9 mouse cellular contexts compared by ENCODE assay signal in the genomic region with DNA sequence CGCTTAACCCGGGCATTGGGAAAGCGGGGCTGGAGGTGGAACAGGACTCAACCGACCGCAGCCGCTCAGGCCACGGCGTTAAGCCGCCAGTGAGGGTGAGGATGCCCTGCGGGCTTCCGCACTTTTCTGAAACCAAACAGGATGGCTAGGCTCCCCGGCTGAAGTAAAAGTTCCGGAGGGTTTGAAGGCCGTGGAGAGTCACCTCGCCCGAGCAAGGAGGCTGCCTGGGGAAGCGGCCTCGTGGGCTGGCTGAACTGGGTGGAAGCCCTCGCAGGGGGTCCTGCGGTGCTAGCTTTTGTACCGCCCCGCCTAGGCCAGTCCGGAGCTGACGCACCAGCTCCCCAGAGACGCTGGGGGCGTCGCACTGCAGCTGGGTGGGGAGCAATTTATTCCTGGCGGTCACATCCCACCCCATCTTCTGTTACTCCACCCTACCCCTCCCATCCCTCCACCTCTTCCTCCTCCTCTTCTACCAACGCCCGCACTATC.
DNase-seq lines count a peak whose midpoint lies in the region; ATAC-seq and TF ChIP-seq lines count a peak whose summit lies in the region.
"Had no signal": no experiment of that assay in that cellular context is flagged by ENCODE, and none has a peak within 500 bp of the region (broad histone marks: within the 10 kb centered on the region; RNA-seq: fewer than 3 reads in every experiment).

No protein-coding gene starts in this region.

- H3K9me3 ChIP-seq in ES-E14 (ENCODE audit: control insufficient read depth, insufficient read depth, low read depth, low read length) = no peaks in the 10 kb centered on the region
- no peaks in the 10 kb centered on the region for H3K9me3 ChIP-seq in forebrain, embryonic 11.5 days (ENCODE audit: control insufficient read depth, low read length)
- no peaks in the 10 kb centered on the region for H3K9me3 ChIP-seq in midbrain, embryonic 14.5 days (ENCODE audit: control insufficient read depth, low read length)
- no peaks in the 10 kb centered on the region for H3K9me3 ChIP-seq in liver, postnatal 0 days (ENCODE audit: low read length)

- H3K27ac ChIP-seq in ES-E14 (ENCODE audit: insufficient read depth, low read depth, low read length, poor library complexity, severe bottlenecking) = no peak overlapping the region
- H3K27ac ChIP-seq in forebrain, embryonic 11.5 days (ENCODE audit: low read depth, low read length) = peak overlapping the region; percentile 100
- peak overlapping the region; percentile 100 for H3K27ac ChIP-seq in midbrain, embryonic 14.5 days (replicated peaks; ENCODE audit: low read depth, low read length)
- H3K27ac ChIP-seq in liver, postnatal 0 days (ENCODE audit: low read depth) = no peak overlapping the region

- peak overlapping the region; percentile 28 to 59 for H3K4me3 ChIP-seq in ES-E14 (ENCODE audit: insufficient read depth in 1 of 2, low read depth in 1 of 2, low read length in 2 of 2, poor library complexity in 1 of 2, severe bottlenecking in 1 of 2)
- peak overlapping the region; percentile 85 for H3K4me3 ChIP-seq in forebrain, embryonic 11.5 days (ENCODE audit: low read depth, low read length)
- peak overlapping the region; percentile 86 for H3K4me3 ChIP-seq in midbrain, embryonic 14.5 days (replicated peaks; ENCODE audit: low read depth, low read length)
- no peak overlapping the region for H3K4me3 ChIP-seq in liver, postnatal 0 days (ENCODE audit: low read depth, low read length)
- H3K4me3 ChIP-seq: erythroblast, embryonic 14.5 days had no signal

- no peak for TF ChIP-seq EP300 in liver, postnatal 0 days (IDR thresholded peaks at IDR 0.05; ENCODE audit: low read depth)

- H3K27me3 ChIP-seq in forebrain, embryonic 11.5 days (ENCODE audit: control insufficient read depth, insufficient read depth, low read length) = peaks cover 5% of the 10 kb centered on the region; the same call in 1 of the 2 replicates
- H3K27me3 ChIP-seq in midbrain, embryonic 14.5 days (ENCODE audit: control insufficient read depth, insufficient read depth, low read length) = peaks cover 20% of the 10 kb centered on the region
- peaks cover 97% of the 10 kb centered on the region for H3K27me3 ChIP-seq in liver, postnatal 0 days (ENCODE audit: insufficient read depth, low read length)

- peak; percentile 85 for ATAC-seq in forebrain, embryonic 11.5 days (replicated peaks; ENCODE audit: low FRiP score)
- ATAC-seq in midbrain, embryonic 14.5 days (ENCODE audit: low FRiP score, low TSS enrichment) = peak; percentile 84
- ATAC-seq in liver, postnatal 0 days = no peak

- H3K4me2 ChIP-seq in forebrain, embryonic 11.5 days (ENCODE audit: low read depth, low read length, severe bottlenecking) = peak overlapping the region; percentile 75
- peak overlapping the region; percentile 86 for H3K4me2 ChIP-seq in midbrain, embryonic 14.5 days (ENCODE audit: low read length)
- H3K4me2 ChIP-seq in liver, postnatal 0 days (ENCODE audit: low read depth, low read length) = no peak overlapping the region

- H3K9ac ChIP-seq in ES-E14 (ENCODE audit: insufficient read depth, low read depth, low read length, poor library complexity, severe bottlenecking) = no peak overlapping the region
- H3K9ac ChIP-seq in forebrain, embryonic 11.5 days (ENCODE audit: low read length) = peak overlapping the region; percentile 100
- H3K9ac ChIP-seq in midbrain, embryonic 14.5 days (replicated peaks; ENCODE audit: low read length) = peak overlapping the region; percentile 95
- H3K9ac ChIP-seq in liver, postnatal 0 days (replicated peaks) = no peak overlapping the region

- no peak for DNase-seq in ES-E14 (ENCODE audit: low read depth, low spot score)
- peak; percentile 97 for DNase-seq in brain, embryonic 14.5 days (ENCODE audit: low read depth)
- DNase-seq in forebrain, embryonic 11.5 days (ENCODE audit: low spot score) = peak; percentile 92
- peak; percentile 81 to 84 for DNase-seq in layer of hippocampus, adult 8-10 months (ENCODE audit: low spot score in 2 of 2)
- peak; percentile 93 for DNase-seq in midbrain, embryonic 14.5 days
- no peak for DNase-seq in spleen, adult 12 weeks (ENCODE audit: low spot score)
- no peak for DNase-seq in lung, postnatal 4 days
- DNase-seq in liver, postnatal 0 days = no peak

- WGBS in forebrain, embryonic 11.5 days = under 1% methylated on average over 28 of the region's 30 CpGs
- WGBS in midbrain, embryonic 14.5 days = 1% methylated on average over 30 of the region's 30 CpGs
- WGBS in liver, postnatal 0 days (ENCODE audit: insufficient replicate concordance) = 3% methylated on average over 30 of the region's 30 CpGs

- H3K4me1 ChIP-seq in ES-E14 (ENCODE audit: control insufficient read depth in 2 of 2, insufficient read depth in 2 of 2, low read length in 2 of 2, poor library complexity in 1 of 2) = no peaks in the 10 kb centered on the region
- no peaks in the 10 kb centered on the region for H3K4me1 ChIP-seq in forebrain, embryonic 11.5 days (replicated peaks; ENCODE audit: control insufficient read depth, insufficient read depth, low read length)
- H3K4me1 ChIP-seq in midbrain, embryonic 14.5 days (ENCODE audit: control insufficient read depth, insufficient read depth, low read length) = peaks cover 11% of the 10 kb centered on the region; the same call in 1 of the 2 replicates
- H3K4me1 ChIP-seq in liver, postnatal 0 days (ENCODE audit: insufficient read depth) = no peaks in the 10 kb centered on the region

- TF ChIP-seq POLR2A in brain, embryonic 14.5 days (IDR thresholded peaks at IDR 0.05; ENCODE audit: borderline replicate concordance, extremely low read depth, insufficient read depth, insufficient read length, poor library complexity, severe bottlenecking) = peak; percentile 48; the same call in 1 of the 2 replicates

- in situ Hi-C loops in ES-E14 (cut with MboI; ENCODE audit: low sequenced_read_pairs in 2 of 2, unreplicated experiment in 2 of 2) = loop anchor here in 1 of 2 experiments (25.0 kb wide), 1 partner anchor 1041 kb away; no protein-coding TSS in a partner anchor

- peak; percentile 33; the same call in 1 of the 2 replicates for TF ChIP-seq CTCF in brain, embryonic 14.5 days (IDR thresholded peaks at IDR 0.05; ENCODE audit: borderline replicate concordance, extremely low read depth, insufficient read depth, insufficient read length)
- no peak for TF ChIP-seq CTCF in liver, postnatal 0 days (IDR thresholded peaks at IDR 0.05; ENCODE audit: low read depth)

- H3K36me3 ChIP-seq in ES-E14 (ENCODE audit: control insufficient read depth, insufficient read depth, low read length, poor library complexity, severe bottlenecking) = no peaks in the 10 kb centered on the region
- H3K36me3 ChIP-seq in forebrain, embryonic 11.5 days (ENCODE audit: control insufficient read depth, insufficient read depth, low read length) = no peaks in the 10 kb centered on the region
- H3K36me3 ChIP-seq in midbrain, embryonic 14.5 days (ENCODE audit: control insufficient read depth, insufficient read depth, low read length) = no peaks in the 10 kb centered on the region
- no peaks in the 10 kb centered on the region for H3K36me3 ChIP-seq in liver, postnatal 0 days (replicated peaks; ENCODE audit: insufficient read depth, low read length)

TF ChIP-seq in ES-E14, 5 proteins besides CTCF, POLR2A, EP300 and RAD21:
- TF ChIP-seq ZNF384 (IDR thresholded peaks at IDR 0.05; ENCODE audit: low read depth, low read length) (no peak), MAFK (IDR thresholded peaks at IDR 0.05; ENCODE audit: insufficient read depth, low read depth, low read length) (no peak), CHD2 (IDR thresholded peaks at IDR 0.05; ENCODE audit: low read depth, low read length) (no peak), HCFC1 (IDR thresholded peaks at IDR 0.05; ENCODE audit: borderline replicate concordance, insufficient read depth, low read length) (no peak), ZC3H11A (IDR thresholded peaks at IDR 0.05; ENCODE audit: borderline replicate concordance, low read depth, low read length) (no peak)
TF ChIP-seq in ES-E14: peak in this region for 0.

Comparison
In these comparisons a context has a peak if more than half of its experiments do, and no peak if none do; other contexts are left out.
1. DNase-seq: peak in brain, embryonic 14.5 days (single experiment), forebrain, embryonic 11.5 days (single experiment), layer of hippocampus, adult 8-10 months (2 of 2) and midbrain, embryonic 14.5 days (single experiment); none in ES-E14 (single experiment), spleen, adult 12 weeks (single experiment), lung, postnatal 4 days (0 of 2) and liver, postnatal 0 days (single experiment).
2. H3K27ac ChIP-seq: peak in forebrain, embryonic 11.5 days (single experiment) and midbrain, embryonic 14.5 days (single experiment); none in ES-E14 (single experiment) and liver, postnatal 0 days (single experiment).
3. H3K9ac ChIP-seq: peak in forebrain, embryonic 11.5 days (single experiment) and midbrain, embryonic 14.5 days (single experiment); none in ES-E14 (single experiment) and liver, postnatal 0 days (single experiment).